Mouse (Mus musculus) kidney, embryonic 14.5 days (tissue): ENCODE measurements around the gene Peli2. TPM values are rescaled to one million over a fixed set of nuclear protein-coding genes. Genes with fewer than 3 reads are reported as not detected.

Experiments
- ATAC-seq: fragments of 200-750 bp; cut with Nextera tagmentation; 2 replicates; pipeline ENCODE4 v1.8.0; 2017; ENCODE audit warnings: moderate number of reproducible peaks, mild to moderate bottlenecking, moderate TSS enrichment, moderate library complexity; ENCODE audit not compliant: low FRiP score, low TSS enrichment
- H3K27ac ChIP-seq: fragments of 300-500 bp; sonication (generic); 2 replicates; pipeline ENCODE4 v1.5.1; 2014; ENCODE audit warnings: low read depth, mild to moderate bottlenecking, low read length, moderate library complexity, mixed read lengths
- H3K27me3 ChIP-seq: fragments of 300-500 bp; sonication (generic); 2 replicates; pipeline ENCODE4 v1.6.1; 2014; ENCODE audit warnings: mild to moderate bottlenecking, low read length; ENCODE audit not compliant: control insufficient read depth, insufficient read depth
- H3K36me3 ChIP-seq: fragments of 300-500 bp; sonication (generic); 2 replicates; pipeline ENCODE4 v1.6.1; 2014; ENCODE audit warnings: low read length, mixed read lengths; ENCODE audit not compliant: control insufficient read depth, insufficient read depth
- H3K4me1 ChIP-seq: fragments of 300-500 bp; sonication (generic); 2 replicates; pipeline ENCODE4 v1.6.1; 2014; ENCODE audit warnings: low read length, mixed read lengths; ENCODE audit not compliant: control insufficient read depth, insufficient read depth
- H3K4me2 ChIP-seq: fragments of 300-500 bp; sonication (generic); replicated peaks from 2 replicates; pipeline ENCODE4 v1.6.1; 2014; ENCODE audit warnings: low read depth, mild to moderate bottlenecking, low read length
- H3K4me3 ChIP-seq: fragments of 300-500 bp; sonication (generic); 2 replicates; pipeline ENCODE4 v1.5.1; 2014; ENCODE audit warnings: mild to moderate bottlenecking, low read length
- H3K9ac ChIP-seq: fragments of 300-500 bp; sonication (generic); 2 replicates; pipeline ENCODE4 v1.6.1; 2014; ENCODE audit warnings: low read depth, mild to moderate bottlenecking, low read length, moderate library complexity
- H3K9me3 ChIP-seq: fragments of 300-500 bp; sonication (generic); 2 replicates; pipeline ENCODE4 v1.6.1; 2016; ENCODE audit warnings: low read length; ENCODE audit not compliant: control insufficient read depth
- WGBS: fragments of 180-500 bp; shearing (Covaris S2); extraction: QIAGEN DNeasy Blood & Tissue Kit; methylation state at CpG from one replicate; pipeline ENCODE4 v1.1.7; 2014; 5-methylcytosine and 5-hydroxymethylcytosine counted together
- polyA plus RNA-seq: library from polyadenylated mRNA; unstranded; fragments of >200 nt; fragmentation: Nextera tagmentation; extraction: Ambion mirVana; gene quantifications from 2 replicates; pipeline ENCODE4 v1.2.1, GENCODE M21; 2014

Peli2 gene
- polyA plus RNA-seq, 1 experiment from 2014 or later, result 10.8 TPM

GRCm38 (mm10) chr14:48212839-48213238 lies 92.2 kb downstream of the Peli2 start:
- Histone ChIP-seq H3K9me3 (no peaks in the 10 kb centered on the region), H3K27ac (no peak overlapping the region), H3K4me3 (no peak overlapping the region), H3K27me3 (no peaks in the 10 kb centered on the region), H3K9ac (no peak overlapping the region), H3K4me2 (no peak overlapping the region), H3K36me3 (no peaks in the 10 kb centered on the region), H3K4me1 (0 out of 2 replicates have a peak, but pooled peaks cover 11% of the 10 kb centered on the region)
- WGBS, result 29% methylated on average over 11 of the region's 11 CpGs
- peak; percentile 50 for ATAC-seq

- Histone ChIP-seq H3K27me3 (no peaks in the 10 kb centered on the region), H3K4me3 (no peak overlapping the region), H3K9ac (no peak overlapping the region), H3K9me3 (no peaks in the 10 kb centered on the region), H3K36me3 (no peaks in the 10 kb centered on the region), H3K4me2 (no peak overlapping the region), H3K4me1 (0 out of 2 replicates have a peak, but pooled peaks cover 4% of the 10 kb centered on the region), H3K27ac (no peak overlapping the region)
- WGBS, result 94% methylated on average over 15 of the region's 15 CpGs
- ATAC-seq, result no peak
Observed at GRCm38 (mm10) chr14:48213593-48213992, 93.0 kb downstream of the Peli2 start.

GRCm38 (mm10) chr14:48222051-48222450 lies 101.4 kb downstream of the Peli2 start:
- no peak for ATAC-seq
- Histone ChIP-seq H3K4me3 (no peak overlapping the region), H3K36me3 (no peaks in the 10 kb centered on the region), H3K4me2 (no peak overlapping the region), H3K9ac (no peak overlapping the region), H3K27ac (no peak overlapping the region), H3K27me3 (no peaks in the 10 kb centered on the region), H3K4me1 (peaks cover 21% of the 10 kb centered on the region), H3K9me3 (no peaks in the 10 kb centered on the region)
- 79% methylated on average over 9 of the region's 9 CpGs for WGBS

GRCm38 (mm10) chr14:48222684-48223083 lies 102.1 kb downstream of the Peli2 start:
- Histone ChIP-seq H3K4me1 (peaks cover 21% of the 10 kb centered on the region), H3K36me3 (no peaks in the 10 kb centered on the region), H3K27me3 (no peaks in the 10 kb centered on the region), H3K27ac (no peak overlapping the region), H3K4me2 (no peak overlapping the region), H3K4me3 (no peak overlapping the region), H3K9me3 (no peaks in the 10 kb centered on the region), H3K9ac (no peak overlapping the region)
- ATAC-seq, result no peak
- WGBS, result 85% methylated on average over 9 of the region's 9 CpGs

GRCm38 (mm10) chr14:48224203-48224602 lies 103.6 kb downstream of the Peli2 start:
- WGBS, result 78% methylated on average over 1 of the region's 1 CpGs
- no peak for ATAC-seq
- H3K9me3 ChIP-seq, result no peaks in the 10 kb centered on the region
- H3K4me1 ChIP-seq, result peaks cover 21% of the 10 kb centered on the region
- H3K27me3 ChIP-seq, result no peaks in the 10 kb centered on the region
- H3K4me3 ChIP-seq, result no peak overlapping the region
- H3K9ac ChIP-seq, result no peak overlapping the region
- H3K27ac ChIP-seq, result no peak overlapping the region
- no peak overlapping the region for H3K4me2 ChIP-seq
- H3K36me3 ChIP-seq, result no peaks in the 10 kb centered on the region

GRCm38 (mm10) chr14:48224861-48225300 lies 104.3 kb downstream of the Peli2 start:
- Histone ChIP-seq H3K4me2 (no peak overlapping the region), H3K9me3 (no peaks in the 10 kb centered on the region), H3K27me3 (no peaks in the 10 kb centered on the region), H3K27ac (no peak overlapping the region), H3K4me1 (peaks cover 21% of the 10 kb centered on the region), H3K9ac (no peak overlapping the region), H3K4me3 (no peak overlapping the region), H3K36me3 (no peaks in the 10 kb centered on the region)
- ATAC-seq, result peak; percentile 45; the same call in 1 of the 2 replicates
- WGBS, result 60% methylated on average over 5 of the region's 5 CpGs

- Histone ChIP-seq H3K27me3 (no peaks in the 10 kb centered on the region), H3K4me3 (no peak overlapping the region), H3K4me1 (peaks cover 21% of the 10 kb centered on the region), H3K36me3 (no peaks in the 10 kb centered on the region), H3K9ac (no peak overlapping the region), H3K27ac (no peak overlapping the region), H3K4me2 (no peak overlapping the region), H3K9me3 (no peaks in the 10 kb centered on the region)
- ATAC-seq, result peak; percentile 79; the same call in 1 of the 2 replicates
- 42% methylated on average over 7 of the region's 7 CpGs for WGBS
Observed at GRCm38 (mm10) chr14:48225810-48226446, 105.3 kb downstream of the Peli2 start.

- no peak overlapping the region for H3K4me3 ChIP-seq
- no peak overlapping the region for H3K9ac ChIP-seq
- no peak overlapping the region for H3K27ac ChIP-seq
- H3K4me1 ChIP-seq, result peaks cover 21% of the 10 kb centered on the region
- no peaks in the 10 kb centered on the region for H3K9me3 ChIP-seq
- ATAC-seq, result no peak
- WGBS, result 89% methylated on average over 10 of the region's 10 CpGs
- H3K27me3 ChIP-seq, result no peaks in the 10 kb centered on the region
- H3K36me3 ChIP-seq, result no peaks in the 10 kb centered on the region
- no peak overlapping the region for H3K4me2 ChIP-seq
Observed at GRCm38 (mm10) chr14:48226759-48227158, 106.1 kb downstream of the Peli2 start.

GRCm38 (mm10) chr14:48234785-48235519 lies 114.3 kb downstream of the Peli2 start:
- Histone ChIP-seq H3K4me1 (no peaks in the 10 kb centered on the region), H3K36me3 (no peaks in the 10 kb centered on the region), H3K9me3 (no peaks in the 10 kb centered on the region), H3K4me2 (no peak overlapping the region), H3K27ac (no peak overlapping the region), H3K27me3 (no peaks in the 10 kb centered on the region), H3K4me3 (no peak overlapping the region), H3K9ac (no peak overlapping the region)
- no peak for ATAC-seq
- WGBS, result 88% methylated on average over 20 of the region's 20 CpGs
